In genomic region chr16:24566277-24566676, GRCm38 (mm10) we compare ENCODE assay signal across 8 mouse cellular contexts.
DNase-seq lines count a peak whose midpoint lies in the region; ATAC-seq and TF ChIP-seq lines count a peak whose summit lies in the region.
"Had no signal": no experiment of that assay in that cellular context is flagged by ENCODE, and none has a peak within 500 bp of the region (broad histone marks: within the 10 kb centered on the region; RNA-seq: fewer than 3 reads in every experiment).

No protein-coding gene starts in this region.

- 64% methylated on average over 3 of the region's 3 CpGs for WGBS in liver, postnatal 0 days (ENCODE audit: insufficient replicate concordance)
- WGBS in liver, embryonic 12.5 days (ENCODE audit: insufficient replicate concordance): 51% methylated on average over 3 of the region's 3 CpGs
- 77% methylated on average over 3 of the region's 3 CpGs for WGBS in embryonic facial prominence, embryonic 10.5 days
- 34% methylated on average over 3 of the region's 3 CpGs for WGBS in intestine, embryonic 16.5 days
- WGBS in stomach, embryonic 16.5 days: 32% methylated on average over 3 of the region's 3 CpGs

- H3K4me2 ChIP-seq in liver, postnatal 0 days (ENCODE audit: low read depth, low read length): no peak overlapping the region
- no peak overlapping the region for H3K4me2 ChIP-seq in liver, embryonic 12.5 days
- no peak overlapping the region for H3K4me2 ChIP-seq in intestine, embryonic 16.5 days (ENCODE audit: low read depth, low read length)
- H3K4me2 ChIP-seq in stomach, embryonic 16.5 days (ENCODE audit: low read depth, low read length): no peak overlapping the region

- peak; percentile 19 for DNase-seq in liver, postnatal 0 days
- DNase-seq in embryonic facial prominence, embryonic 10.5 days (ENCODE audit: low spot score): peak; percentile 14
- no peak for DNase-seq in right cerebral cortex, postnatal 36 days (ENCODE audit: low spot score in 2 of 2)

- H3K36me3 ChIP-seq in liver, postnatal 0 days (replicated peaks; ENCODE audit: insufficient read depth, low read length): no peaks in the 10 kb centered on the region
- H3K36me3 ChIP-seq in liver, embryonic 12.5 days: no peaks in the 10 kb centered on the region
- no peaks in the 10 kb centered on the region for H3K36me3 ChIP-seq in embryonic facial prominence, embryonic 10.5 days (replicated peaks)
- no peaks in the 10 kb centered on the region for H3K36me3 ChIP-seq in intestine, embryonic 16.5 days (ENCODE audit: control insufficient read depth, insufficient read depth, low read length)
- no peaks in the 10 kb centered on the region for H3K36me3 ChIP-seq in stomach, embryonic 16.5 days (ENCODE audit: control insufficient read depth, insufficient read depth, low read length)

- TF ChIP-seq EP300 in liver, postnatal 0 days (IDR thresholded peaks at IDR 0.05; ENCODE audit: low read depth): no peak

- H3K9me3 ChIP-seq in liver, postnatal 0 days (ENCODE audit: low read length): no peaks in the 10 kb centered on the region
- H3K9me3 ChIP-seq in liver, embryonic 12.5 days (replicated peaks): no peaks in the 10 kb centered on the region
- no peaks in the 10 kb centered on the region for H3K9me3 ChIP-seq in embryonic facial prominence, embryonic 10.5 days
- H3K9me3 ChIP-seq in intestine, embryonic 16.5 days (ENCODE audit: control insufficient read depth, low read length): no peaks in the 10 kb centered on the region
- H3K9me3 ChIP-seq in stomach, embryonic 16.5 days (replicated peaks; ENCODE audit: control insufficient read depth, low read length): no peaks in the 10 kb centered on the region

- no peak for TF ChIP-seq CTCF in liver, postnatal 0 days (IDR thresholded peaks at IDR 0.05; ENCODE audit: low read depth)

- H3K27me3 ChIP-seq in liver, postnatal 0 days (ENCODE audit: insufficient read depth, low read length): no peaks in the 10 kb centered on the region
- no peaks in the 10 kb centered on the region for H3K27me3 ChIP-seq in liver, embryonic 12.5 days (replicated peaks)
- no peaks in the 10 kb centered on the region for H3K27me3 ChIP-seq in embryonic facial prominence, embryonic 10.5 days (replicated peaks; ENCODE audit: low read depth, poor library complexity, severe bottlenecking)
- no peaks in the 10 kb centered on the region for H3K27me3 ChIP-seq in intestine, embryonic 16.5 days (replicated peaks; ENCODE audit: control insufficient read depth, insufficient read depth, low read length)
- no peaks in the 10 kb centered on the region for H3K27me3 ChIP-seq in stomach, embryonic 16.5 days (ENCODE audit: control insufficient read depth, insufficient read depth, low read length)

- 0 out of 2 replicates have a peak, but pooled peaks cover 3% of the 10 kb centered on the region for H3K4me1 ChIP-seq in liver, postnatal 0 days (ENCODE audit: insufficient read depth)
- H3K4me1 ChIP-seq in liver, embryonic 12.5 days: no peaks in the 10 kb centered on the region
- peaks cover 17% of the 10 kb centered on the region for H3K4me1 ChIP-seq in embryonic facial prominence, embryonic 10.5 days
- H3K4me1 ChIP-seq in intestine, embryonic 16.5 days (ENCODE audit: control insufficient read depth, insufficient read depth, low read length): peaks cover 13% of the 10 kb centered on the region; the same call in 1 of the 2 replicates
- peaks cover 22% of the 10 kb centered on the region; the same call in 1 of the 2 replicates for H3K4me1 ChIP-seq in stomach, embryonic 16.5 days (ENCODE audit: control insufficient read depth, insufficient read depth, low read length)

- H3K27ac ChIP-seq in liver, postnatal 0 days (ENCODE audit: low read depth): no peak overlapping the region
- H3K27ac ChIP-seq in liver, embryonic 12.5 days: no peak overlapping the region
- H3K27ac ChIP-seq in embryonic facial prominence, embryonic 10.5 days (replicated peaks): no peak overlapping the region
- H3K27ac ChIP-seq in intestine, embryonic 16.5 days (ENCODE audit: low read length): no peak overlapping the region
- no peak overlapping the region for H3K27ac ChIP-seq in stomach, embryonic 16.5 days (ENCODE audit: low read length)

- H3K4me3 ChIP-seq in liver, postnatal 0 days (ENCODE audit: low read depth, low read length): no peak overlapping the region
- no peak overlapping the region for H3K4me3 ChIP-seq in liver, embryonic 12.5 days
- no peak overlapping the region for H3K4me3 ChIP-seq in embryonic facial prominence, embryonic 10.5 days
- H3K4me3 ChIP-seq in intestine, embryonic 16.5 days (ENCODE audit: low read length): no peak overlapping the region
- H3K4me3 ChIP-seq in stomach, embryonic 16.5 days (replicated peaks; ENCODE audit: low read length): no peak overlapping the region
- H3K4me3 ChIP-seq: erythroblast, embryonic 14.5 days had no signal

- no peak overlapping the region for H3K9ac ChIP-seq in liver, postnatal 0 days (replicated peaks)
- H3K9ac ChIP-seq in liver, embryonic 12.5 days: no peak overlapping the region
- no peak overlapping the region for H3K9ac ChIP-seq in intestine, embryonic 16.5 days (ENCODE audit: low read depth, low read length)
- no peak overlapping the region for H3K9ac ChIP-seq in stomach, embryonic 16.5 days (ENCODE audit: low read length)

- no peak for ATAC-seq in liver, postnatal 0 days
- ATAC-seq in liver, embryonic 12.5 days: no peak
- ATAC-seq in intestine, embryonic 16.5 days: peak; percentile 96
- peak; percentile 88; the same call in 1 of the 2 replicates for ATAC-seq in stomach, embryonic 16.5 days (ENCODE audit: insufficient read depth, low FRiP score)
- ATAC-seq in monocyte, adult 5-6 weeks (replicated peaks; ENCODE audit: insufficient number of reproducible peaks, low FRiP score, low TSS enrichment, poor library complexity, severe bottlenecking): no peak

Comparison
In these comparisons a context has a peak if more than half of its experiments do, and no peak if none do; other contexts are left out.
1. ATAC-seq: peak in intestine, embryonic 16.5 days (single experiment) and stomach, embryonic 16.5 days (single experiment); none in liver, postnatal 0 days (single experiment), liver, embryonic 12.5 days (single experiment) and monocyte, adult 5-6 weeks (single experiment).
2. DNase-seq: peak in liver, postnatal 0 days (single experiment) and embryonic facial prominence, embryonic 10.5 days (single experiment); none in right cerebral cortex, postnatal 36 days (0 of 2).